Mouse (Mus musculus) CH12.LX (cell line): Measurements from ENCODE around the gene Vat1l. TPM values are rescaled to one million over a fixed set of nuclear protein-coding genes. Genes with fewer than 3 reads are reported as not detected.

ENCODE experiments used
- DNase-seq: peaks from one replicate; pipeline ENCODE4 v3.0.0-alpha.2; 2013; ENCODE audit errors: extremely low read depth
- H3K27ac ChIP-seq: 2 replicates; pipeline ENCODE4 v1.5.1; 2012; ENCODE audit warnings: low read depth, mild to moderate bottlenecking, control low read depth, moderate library complexity; ENCODE audit not compliant: insufficient read depth
- H3K27me3 ChIP-seq: replicated peaks from 2 replicates; pipeline ENCODE3; 2012; ENCODE audit warnings: inconsistent platforms
- H3K36me3 ChIP-seq, 2 experiments: replicated peaks in 1 of 2; 2 replicates each; pipeline versions ENCODE3 to v1.6.1; 2012; ENCODE audit warnings: inconsistent platforms in 1 of 2, low read length in 1 of 2, mild to moderate bottlenecking in 1 of 2, mixed read lengths in 1 of 2, moderate library complexity in 1 of 2; ENCODE audit not compliant: control insufficient read depth in 1 of 2, insufficient read depth in 1 of 2
- H3K4me1 ChIP-seq, 2 experiments: 2 replicates each; pipeline ENCODE4 v1.6.1; 2012; ENCODE audit warnings: inconsistent platforms in 1 of 2, moderate library complexity in 1 of 2; ENCODE audit not compliant: insufficient read depth in 2 of 2, control insufficient read depth in 1 of 2
- H3K4me2 ChIP-seq: 2 replicates; pipeline ENCODE4 v1.6.1; 2012; ENCODE audit warnings: low read depth, mild to moderate bottlenecking, control low read depth; ENCODE audit not compliant: poor library complexity, insufficient read depth, severe bottlenecking
- H3K4me3 ChIP-seq, 3 experiments: fragments of 150-350 bp in 1 of 3; sonication (generic) in 1 of 3; replicated peaks in 1 of 3; 2 replicates each; pipeline versions ENCODE3 to v1.5.1; 2011 to 2012; ENCODE audit warnings: low read depth in 2 of 3, low read length in 2 of 3, mild to moderate bottlenecking in 2 of 3, moderate library complexity in 2 of 3, control low read depth in 1 of 3, improper control_type of control experiment in 1 of 3, inconsistent platforms in 1 of 3, mixed read lengths in 1 of 3; ENCODE audit not compliant: poor library complexity in 1 of 3
- H3K79me2 ChIP-seq: replicated peaks from 2 replicates; pipeline ENCODE4 v1.6.1; 2012; ENCODE audit warnings: mild to moderate bottlenecking, moderate library complexity; ENCODE audit not compliant: control insufficient read depth, poor library complexity, insufficient read depth, severe bottlenecking; ENCODE audit errors: extremely low read depth
- H3K9ac ChIP-seq: 2 replicates; pipeline ENCODE4 v1.6.1; 2012; ENCODE audit warnings: low read depth, mild to moderate bottlenecking, control low read depth, moderate library complexity; ENCODE audit not compliant: insufficient read depth
- H3K9me3 ChIP-seq: replicated peaks from 2 replicates; pipeline ENCODE3; 2012; ENCODE audit warnings: low read length, inconsistent platforms, mixed read lengths
- CHD1 ChIP-seq: IDR thresholded peaks from 2 replicates; pipeline ENCODE4 v1.6.1; 2012; ENCODE audit warnings: low read depth, low read length, improper control_type of control experiment, inconsistent platforms
- CHD2 ChIP-seq: IDR thresholded peaks from 2 replicates; pipeline ENCODE4 v1.6.1; 2011; ENCODE audit warnings: low read length, improper control_type of control experiment
- CTCF ChIP-seq, 2 experiments: IDR thresholded peaks in 1 of 2; conservative IDR thresholded peaks in 1 of 2; 2 replicates each; pipeline ENCODE4 v1.5.1; 2011 to 2012; ENCODE audit warnings: low read depth in 2 of 2, low read length in 2 of 2, improper control_type of control experiment in 1 of 2, inconsistent platforms in 1 of 2, mild to moderate bottlenecking in 1 of 2, moderate library complexity in 1 of 2
- E2F4 ChIP-seq: IDR thresholded peaks from 2 replicates; pipeline ENCODE4 v1.6.1; 2011; ENCODE audit warnings: low read depth, low read length, improper control_type of control experiment; ENCODE audit not compliant: insufficient replicate concordance
- ELF1 ChIP-seq: IDR thresholded peaks from 2 replicates; pipeline ENCODE4 v1.6.1; 2014; ENCODE audit warnings: low read depth, mild to moderate bottlenecking, inconsistent platforms, low read length, improper control_type of control experiment
- GABPA ChIP-seq: IDR thresholded peaks from 2 replicates; pipeline ENCODE4 v1.6.1; 2012; ENCODE audit warnings: low read depth, low read length, improper control_type of control experiment, inconsistent platforms; ENCODE audit not compliant: insufficient replicate concordance
- HCFC1 ChIP-seq: IDR thresholded peaks from 2 replicates; pipeline ENCODE4 v1.6.1; 2012; ENCODE audit warnings: low read depth, mild to moderate bottlenecking, inconsistent platforms, low read length, improper control_type of control experiment
- IRF4 ChIP-seq: IDR thresholded peaks from 2 replicates; pipeline ENCODE4 v1.6.1; 2014; ENCODE audit warnings: low read depth, mild to moderate bottlenecking, inconsistent platforms, low read length, improper control_type of control experiment
- JUN ChIP-seq: IDR thresholded peaks from 2 replicates; pipeline ENCODE4 v1.6.1; 2011; ENCODE audit warnings: low read depth, mild to moderate bottlenecking, low read length, improper control_type of control experiment, moderate library complexity; ENCODE audit not compliant: insufficient read depth
- MAFK ChIP-seq: IDR thresholded peaks from 2 replicates; pipeline ENCODE4 v1.6.1; 2011; ENCODE audit warnings: low read length, improper control_type of control experiment; ENCODE audit not compliant: insufficient replicate concordance
- MAX ChIP-seq: IDR thresholded peaks from 2 replicates; pipeline ENCODE4 v1.6.1; 2011; ENCODE audit warnings: low read length, improper control_type of control experiment
- MEF2A ChIP-seq: IDR thresholded peaks from 2 replicates; pipeline ENCODE4 v1.6.1; 2014; ENCODE audit warnings: low read depth, mild to moderate bottlenecking, inconsistent platforms, low read length, improper control_type of control experiment, borderline replicate concordance
- MXI1 ChIP-seq: IDR thresholded peaks from 2 replicates; pipeline ENCODE4 v1.6.1; 2011; ENCODE audit warnings: mild to moderate bottlenecking, low read depth, low read length, improper control_type of control experiment
- NELFE ChIP-seq: IDR thresholded peaks from 2 replicates; pipeline ENCODE4 v1.6.1; 2011; ENCODE audit warnings: low read depth, low read length, improper control_type of control experiment
- PAX5 ChIP-seq: IDR thresholded peaks from 2 replicates; pipeline ENCODE4 v1.6.1; 2012; ENCODE audit warnings: low read length, inconsistent platforms, mixed read lengths
- POLR2A ChIP-seq: IDR thresholded peaks from 2 replicates; pipeline ENCODE4 v1.6.1; 2011; ENCODE audit warnings: low read depth, mild to moderate bottlenecking, improper control_type of control experiment, low read length
- POLR2AphosphoS2 ChIP-seq: IDR thresholded peaks from 2 replicates; pipeline ENCODE4 v1.6.1; 2011; ENCODE audit warnings: low read depth, low read length, improper control_type of control experiment
- RCOR1 ChIP-seq: conservative IDR thresholded peaks from 2 replicates; pipeline ENCODE4 v1.6.1; 2012; ENCODE audit warnings: low read depth, mild to moderate bottlenecking, inconsistent platforms, low read length, improper control_type of control experiment
- SIN3A ChIP-seq: IDR thresholded peaks from 2 replicates; pipeline ENCODE4 v1.6.1; 2012; ENCODE audit warnings: low read length, improper control_type of control experiment, inconsistent platforms
- TBP ChIP-seq: conservative IDR thresholded peaks from 2 replicates; pipeline ENCODE4 v1.6.1; 2011; ENCODE audit warnings: low read depth, low read length, improper control_type of control experiment
- USF2 ChIP-seq: conservative IDR thresholded peaks from 2 replicates; pipeline ENCODE4 v1.6.1; 2011; ENCODE audit warnings: low read depth, low read length, improper control_type of control experiment
- ZKSCAN1 ChIP-seq: IDR thresholded peaks from 2 replicates; pipeline ENCODE4 v1.6.1; 2012; ENCODE audit warnings: low read depth, inconsistent platforms, low read length, improper control_type of control experiment, borderline replicate concordance
- ZMIZ1 ChIP-seq: IDR thresholded peaks from 2 replicates; pipeline ENCODE4 v1.6.1; 2012; ENCODE audit warnings: low read depth, mild to moderate bottlenecking, inconsistent platforms, low read length, improper control_type of control experiment
- ZNF384 ChIP-seq: IDR thresholded peaks from 2 replicates; pipeline ENCODE4 v1.6.1; 2012; ENCODE audit warnings: low read depth, low read length, improper control_type of control experiment, inconsistent platforms
- dilution Hi-C: fragments of 300-500 bp; cut with MboI; formaldehyde crosslinking; loops from 2 replicates; pipeline ENCODE4 v1.14.3; 2020; ENCODE audit warnings: low sequenced_read_pairs; ENCODE audit not compliant: extremely low pct_unique_long_range_greater_than_20kb, extremely low pct_ligation_motif_present
- in situ Hi-C: fragments of 300-500 bp; cut with MboI; formaldehyde crosslinking; loops from 3 replicates; pipeline ENCODE4 v1.14.3; 2019; ENCODE audit warnings: low sequenced_read_pairs, low pct_ligation_motif_present, low pct_unique_long_range_greater_than_20kb, mixed read lengths
- polyA plus RNA-seq: library from polyadenylated mRNA; unstranded; fragments of >175 nt; gene quantifications from 2 replicates; pipeline ENCODE4 v1.2.1, GENCODE M21; 2012; ENCODE audit warnings: low read depth; ENCODE audit not compliant: insufficient read length
- total RNA-seq, 2 experiments: library from RNA; depleted of rRNA; stranded (reverse); fragments of 300-350 nt in 1 of 2; fragments of >200 nt in 1 of 2; gene quantifications; 2 replicates each; pipeline ENCODE4 v1.2.3; 2012 to 2014

Vat1l gene
- total and polyA plus RNA-seq, 3 experiments, result not detected

DNA sequence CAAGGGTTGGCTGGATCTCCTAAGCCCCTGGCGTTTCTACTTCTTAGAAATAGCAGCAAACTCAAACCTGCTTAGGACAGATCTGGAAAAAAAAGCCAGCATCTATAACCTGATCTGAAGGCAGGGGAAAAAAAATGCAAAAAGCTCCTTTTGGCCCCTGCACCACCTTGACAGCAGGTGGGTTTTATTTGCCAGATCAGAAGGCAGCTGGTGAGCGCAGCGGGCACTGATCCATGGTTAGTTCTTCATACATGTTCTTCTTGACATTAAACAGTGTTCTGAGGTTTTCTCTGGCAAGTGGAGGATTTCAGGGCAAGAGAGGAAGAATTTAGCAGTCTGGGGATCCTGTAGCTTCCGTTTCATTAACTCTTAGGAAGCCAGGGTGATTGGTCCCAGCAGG, 1.6 kb downstream of the Vat1l start:
- Histone ChIP-seq H3K27ac (no peak overlapping the region), H3K4me3 (no peak overlapping the region), H3K79me2 (no peaks in the 10 kb centered on the region), H3K9me3 (peaks cover 57% of the 10 kb centered on the region), H3K9ac (no peak overlapping the region), H3K27me3 (no peaks in the 10 kb centered on the region), H3K36me3 (no peaks in the 10 kb centered on the region), H3K4me2 (no peak overlapping the region)
- DNase-seq, result no peak
- TF ChIP-seq USF2, result no peak
- TF ChIP-seq POLR2AphosphoS2, result no peak
- no peak for TF ChIP-seq HCFC1
- TF ChIP-seq ZNF384, result no peak
- no peak for TF ChIP-seq E2F4
- no peak for TF ChIP-seq MXI1
- TF ChIP-seq ELF1, result no peak
- no peak for TF ChIP-seq IRF4
- TF ChIP-seq MEF2A, result no peak
- TF ChIP-seq NELFE, result no peak
- no peak for TF ChIP-seq CHD1
- TF ChIP-seq GABPA, result no peak
- no peak for TF ChIP-seq JUN
- no peak for TF ChIP-seq RCOR1
- TF ChIP-seq ZMIZ1, result no peak
- TF ChIP-seq MAFK, result no peak
- no peak for TF ChIP-seq MAX
- TF ChIP-seq, all 38 proteins: peak for 0
- H3K4me1 ChIP-seq, result no peaks in the 10 kb centered on the region
- in situ Hi-C loops (no loop called here), dilution Hi-C loops (no loop called here)

DNA sequence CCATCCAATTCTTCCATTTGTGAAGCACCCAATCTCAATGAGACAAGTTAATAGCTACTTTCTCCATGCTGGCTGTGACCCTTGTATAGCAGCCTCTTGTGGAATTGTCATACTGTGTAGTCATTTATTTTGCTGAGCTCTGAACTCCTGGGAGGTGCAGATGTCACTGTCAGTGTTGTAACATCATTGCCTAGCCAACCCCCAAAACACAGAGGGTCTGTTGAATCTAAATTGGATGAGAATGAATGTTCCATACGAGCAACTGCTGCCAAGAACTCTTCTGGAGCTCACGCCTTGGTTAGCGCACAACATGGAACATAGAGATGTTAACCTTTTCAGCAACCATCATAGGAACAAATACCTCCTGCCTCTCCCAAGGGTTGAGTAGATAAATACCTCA, 15.4 kb downstream of the Vat1l start:
- peaks cover 33% of the 10 kb centered on the region for H3K9me3 ChIP-seq
- H3K27ac ChIP-seq, result no peak overlapping the region
- H3K4me2 ChIP-seq, result no peak overlapping the region
- H3K4me1 ChIP-seq, result no peaks in the 10 kb centered on the region
- H3K36me3 ChIP-seq, result no peaks in the 10 kb centered on the region
- in situ Hi-C loops (no loop called here), dilution Hi-C loops (no loop called here)
- no peak overlapping the region for H3K9ac ChIP-seq
- H3K4me3 ChIP-seq, result no peak overlapping the region
- TF ChIP-seq MAX (no peak), TBP (no peak), MXI1 (no peak), HCFC1 (no peak), MAFK (no peak), USF2 (no peak), PAX5 (no peak), SIN3A (no peak), ZKSCAN1 (no peak), POLR2A (no peak), IRF4 (no peak), CHD2 (no peak), MEF2A (no peak), CTCF (conservative IDR thresholded peaks at IDR 0.05 in 1 of 2, IDR thresholded peaks at IDR 0.05 in 1 of 2; ENCODE audit: low read depth in 2 of 2, low read length in 2 of 2) (no peak)
- DNase-seq, result no peak
- no peaks in the 10 kb centered on the region for H3K27me3 ChIP-seq
- no peaks in the 10 kb centered on the region for H3K79me2 ChIP-seq
